Mouse (Mus musculus): ENCODE measurements around the gene Rab25. TPM values are rescaled to one million over a fixed set of nuclear protein-coding genes. Genes with fewer than 3 reads are reported as not detected.

Gene Rab25
- polyA plus RNA-seq, 1 experiment from 2014 or later: 22.1 TPM

DNA sequence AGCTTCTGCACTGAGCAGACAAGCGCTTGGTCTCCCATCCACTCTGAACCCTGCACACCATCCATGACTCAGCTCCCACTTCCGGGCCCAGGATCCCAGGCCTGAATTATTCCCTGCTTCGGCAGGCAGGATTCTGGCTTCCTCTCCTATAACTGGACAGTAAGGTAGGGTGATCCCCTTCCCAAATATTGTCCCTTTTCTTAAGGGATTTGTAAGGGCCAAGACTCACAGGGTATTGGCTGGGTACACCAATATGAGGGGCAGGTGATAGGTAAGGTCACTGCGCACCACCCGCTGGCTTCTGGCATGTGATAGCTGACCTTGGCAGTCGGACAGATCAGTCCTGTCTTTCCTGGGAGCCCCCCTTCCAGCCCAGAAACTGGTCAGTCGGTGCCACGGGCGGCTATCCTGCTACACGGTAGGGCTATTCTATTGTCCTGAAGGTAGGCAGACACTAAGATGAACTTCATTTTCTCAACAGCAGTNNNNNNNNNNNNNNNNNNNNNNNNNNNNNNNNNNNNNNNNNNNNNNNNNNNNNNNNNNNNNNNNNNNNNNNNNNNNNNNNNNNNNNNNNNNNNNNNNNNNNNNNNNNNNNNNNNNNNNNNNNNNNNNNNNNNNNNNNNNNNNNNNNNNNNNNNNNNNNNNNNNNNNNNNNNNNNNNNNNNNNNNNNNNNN is 52.2 kb downstream of the Rab25 start:
- H3K27ac ChIP-seq (ENCODE audit: low read depth): no peak overlapping the region
- no peaks in the 10 kb centered on the region for H3K9me3 ChIP-seq (ENCODE audit: low read depth, low read length)
- ATAC-seq (ENCODE audit: insufficient read depth) (no peak), DNase-seq (no peak)
- H3K9ac ChIP-seq: no peak overlapping the region
- H3K4me2 ChIP-seq: no peak overlapping the region
- H3K36me3 ChIP-seq (ENCODE audit: insufficient read depth): 0 out of 2 replicates have a peak, but pooled peaks cover 10% of the 10 kb centered on the region
- peaks cover 24% of the 10 kb centered on the region for H3K4me1 ChIP-seq (ENCODE audit: insufficient read depth)
- TF ChIP-seq CTCF (IDR thresholded peaks at IDR 0.05; ENCODE audit: low read depth): no peak
- no peaks in the 10 kb centered on the region for H3K27me3 ChIP-seq (ENCODE audit: insufficient read depth, low read length)
- H3K4me3 ChIP-seq (ENCODE audit: low read depth, low read length): no peak overlapping the region
- WGBS: 77% methylated on average over 10 of the region's 10 CpGs

DNA sequence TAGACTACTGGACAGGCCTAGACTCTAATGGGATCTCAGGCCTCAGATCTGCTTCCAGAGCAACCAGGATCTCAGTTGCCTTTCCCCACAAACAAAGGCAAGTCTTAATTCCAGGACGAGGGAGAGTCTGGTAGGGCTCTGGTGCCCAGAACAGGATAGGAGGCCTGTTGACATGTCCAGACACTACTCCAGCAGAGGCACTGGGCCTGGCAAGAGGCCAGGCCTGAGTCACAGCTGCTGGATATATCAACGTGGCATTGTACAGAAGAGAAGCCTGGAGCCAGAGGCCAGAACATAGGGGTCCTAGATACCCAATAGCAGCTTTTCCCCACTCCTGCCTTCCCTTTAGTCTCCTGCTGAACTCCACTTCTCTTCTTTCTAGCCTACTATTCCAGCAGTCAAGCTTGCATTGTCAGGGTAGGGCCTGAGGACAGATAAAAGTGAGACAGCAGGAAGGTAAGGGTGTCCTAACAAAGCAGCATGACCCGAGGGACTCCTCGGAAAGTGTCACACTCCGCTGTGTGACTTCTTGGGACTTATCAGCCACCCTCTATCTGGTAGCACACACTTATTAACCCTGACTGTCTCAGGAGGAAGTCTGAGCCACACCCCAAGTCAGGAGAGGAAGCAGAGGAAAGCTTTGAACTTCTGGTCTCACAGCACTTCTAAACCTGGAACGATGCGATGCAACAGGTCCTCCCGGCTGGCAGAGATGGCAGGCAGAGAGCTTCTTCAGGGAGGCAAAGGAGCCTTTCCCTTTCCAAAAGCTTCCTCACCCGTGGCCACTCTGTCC is 53.1 kb downstream of the Rab25 start:
- Histone ChIP-seq H3K27ac (ENCODE audit: low read depth) (peak overlapping the region; percentile 69), H3K9ac (peak overlapping the region; percentile 30; the same call in 1 of the 2 replicates)

GRCm38 (mm10) chr3:88493706-88494582 is 54.2 kb downstream of the Rab25 start:
- Histone ChIP-seq H3K9ac (peak overlapping the region; percentile 67), H3K27ac (ENCODE audit: low read depth) (peak overlapping the region; percentile 94), H3K36me3 (ENCODE audit: insufficient read depth) (0 out of 2 replicates have a peak, but pooled peaks cover 10% of the 10 kb centered on the region), H3K4me1 (ENCODE audit: insufficient read depth) (peaks cover 24% of the 10 kb centered on the region), H3K4me3 (ENCODE audit: low read depth, low read length) (peak overlapping the region; percentile 43; the same call in 1 of the 2 replicates), H3K27me3 (ENCODE audit: insufficient read depth, low read length) (no peaks in the 10 kb centered on the region), H3K4me2 (peak overlapping the region; percentile 91), H3K9me3 (ENCODE audit: low read depth, low read length) (no peaks in the 10 kb centered on the region)
- DNase-seq: no peak
- WGBS: 68% methylated on average over 11 of the region's 11 CpGs
- no peak for ATAC-seq (ENCODE audit: insufficient read depth)
- TF ChIP-seq CTCF (IDR thresholded peaks at IDR 0.05; ENCODE audit: low read depth): no peak

More for the DNA sequence above, 53.1 kb downstream of the Rab25 start:
- Histone ChIP-seq H3K4me1 (ENCODE audit: insufficient read depth) (peaks cover 24% of the 10 kb centered on the region), H3K36me3 (ENCODE audit: insufficient read depth) (0 out of 2 replicates have a peak, but pooled peaks cover 10% of the 10 kb centered on the region), H3K27me3 (ENCODE audit: insufficient read depth, low read length) (no peaks in the 10 kb centered on the region), H3K4me3 (ENCODE audit: low read depth, low read length) (no peak overlapping the region), H3K9me3 (ENCODE audit: low read depth, low read length) (no peaks in the 10 kb centered on the region), H3K4me2 (peak overlapping the region; percentile 0; the same call in 1 of the 2 replicates)
- 50% methylated on average over 9 of the region's 9 CpGs for WGBS
- ATAC-seq (ENCODE audit: insufficient read depth): no peak
- DNase-seq: peak; percentile 83
- TF ChIP-seq CTCF (IDR thresholded peaks at IDR 0.05; ENCODE audit: low read depth): no peak

MicroRNA genes within 50 kb of the gene (microRNA counts, 519-probe panel; counts per million panel counts)
- 30.5 counts per million for microRNA mmu-miR-1905

Small RNA genes lying within 50 kb of the gene (microRNA-seq; reads per million reads assigned to microRNA genes)
- not detected for gene Mir1905 (ENCODE audit: borderline number of aligned reads)

Other genes with a start within 250 kb of the Rab25 start
- 124 and 129 TPM in 2 replicates for gene Glmp, start 223.3 kb downstream of the Rab25 start, polyA plus RNA-seq (2014; fragmentation: Nextera tagmentation; extraction: Ambion mirVana)
- gene Tmem79, start 212.2 kb downstream of the Rab25 start, polyA plus RNA-seq (2014; fragmentation: Nextera tagmentation; extraction: Ambion mirVana): 5.0 and 5.9 TPM in 2 replicates
- 47.8 and 54.4 TPM in 2 replicates for gene Smg5, start 212.0 kb downstream of the Rab25 start, polyA plus RNA-seq (2014; fragmentation: Nextera tagmentation; extraction: Ambion mirVana)
- 4.5 and 4.9 TPM in 2 replicates for gene Paqr6, start 183.7 kb downstream of the Rab25 start, polyA plus RNA-seq (2014; fragmentation: Nextera tagmentation; extraction: Ambion mirVana)
- 0.19 and 0.24 TPM in 2 replicates for gene Bglap3, start 175.6 kb downstream of the Rab25 start, polyA plus RNA-seq (2014; fragmentation: Nextera tagmentation; extraction: Ambion mirVana)
- gene Bglap2, start 169.6 kb downstream of the Rab25 start, polyA plus RNA-seq (2014; fragmentation: Nextera tagmentation; extraction: Ambion mirVana): not detected in 2 replicates
- not detected in 2 replicates for gene Bglap, start 163.8 kb downstream of the Rab25 start, polyA plus RNA-seq (2014; fragmentation: Nextera tagmentation; extraction: Ambion mirVana)
- 162 and 173 TPM in 2 replicates for gene Pmf1, start 138.0 kb downstream of the Rab25 start, polyA plus RNA-seq (2014; fragmentation: Nextera tagmentation; extraction: Ambion mirVana)
- 16.6 and 18.3 TPM in 2 replicates for gene Slc25a44, start 123.2 kb downstream of the Rab25 start, polyA plus RNA-seq (2014; fragmentation: Nextera tagmentation; extraction: Ambion mirVana)
- 2.8 TPM in 2 replicates for gene Sema4a, start 87.1 kb downstream of the Rab25 start, polyA plus RNA-seq (2014; fragmentation: Nextera tagmentation; extraction: Ambion mirVana)
- gene Lmna, start 38.3 kb downstream of the Rab25 start, polyA plus RNA-seq (2014; fragmentation: Nextera tagmentation; extraction: Ambion mirVana): 70.0 TPM in 2 replicates
- 25.0 and 25.4 TPM in 2 replicates for gene Mex3a, start 15.9 kb downstream of the Rab25 start, polyA plus RNA-seq (2014; fragmentation: Nextera tagmentation; extraction: Ambion mirVana)
- 77.6 and 93.9 TPM in 2 replicates for gene Lamtor2, start 4.8 kb upstream of the Rab25 start, polyA plus RNA-seq (2014; fragmentation: Nextera tagmentation; extraction: Ambion mirVana)
- 64.9 and 68.5 TPM in 2 replicates for gene Ubqln4, start 5.5 kb upstream of the Rab25 start, polyA plus RNA-seq (2014; fragmentation: Nextera tagmentation; extraction: Ambion mirVana)
- 278 and 285 TPM in 2 replicates for gene Ssr2, start 27.6 kb upstream of the Rab25 start, polyA plus RNA-seq (2014; fragmentation: Nextera tagmentation; extraction: Ambion mirVana)
- 115 and 127 TPM in 2 replicates for gene Arhgef2, start 57.7 kb upstream of the Rab25 start, polyA plus RNA-seq (2014; fragmentation: Nextera tagmentation; extraction: Ambion mirVana)
- gene Rxfp4, start 104.8 kb upstream of the Rab25 start, polyA plus RNA-seq (2014; fragmentation: Nextera tagmentation; extraction: Ambion mirVana): not detected in 2 replicates
- 89.2 and 100 TPM in 2 replicates for gene Khdc4, start 137.5 kb upstream of the Rab25 start, polyA plus RNA-seq (2014; fragmentation: Nextera tagmentation; extraction: Ambion mirVana)
- 56.9 and 58.4 TPM in 2 replicates for gene Rit1, start 168.5 kb upstream of the Rab25 start, polyA plus RNA-seq (2014; fragmentation: Nextera tagmentation; extraction: Ambion mirVana)
- 6.3 and 7.6 TPM in 2 replicates for gene Syt11, start 226.9 kb upstream of the Rab25 start, polyA plus RNA-seq (2014; fragmentation: Nextera tagmentation; extraction: Ambion mirVana)

All from lung, embryonic 14.5 days (tissue).